Mouse (Mus musculus): ENCODE results near the gene Parvb. TPM values are rescaled to one million over a fixed set of nuclear protein-coding genes. Genes with fewer than 3 reads are reported as not detected.

The Parvb gene
- 10 to 100 TPM; 45.8 to 49.5 TPM for total RNA-seq (2021)
- long read RNA-seq, experiment 1, partial matches to known transcripts = 0 of 4 reads
- long read RNA-seq, experiment 1, other reads (novel, unspliced or antisense) = 4 of 4 reads
- long read RNA-seq, experiment 2, partial matches to known transcripts = 0 of 13 reads
- long read RNA-seq, experiment 2, other reads (novel, unspliced or antisense) = 11 of 13 reads

GRCm38 (mm10) chr15:84231721-84232561 lies at the start of gene Parvb:
Gene Parvb (plus strand): TSS chr15:84232043.
- intact Hi-C loops (cut with DNase I) = no loop called here
- peak; percentile 42 to 56 for DNase-seq

DNA sequence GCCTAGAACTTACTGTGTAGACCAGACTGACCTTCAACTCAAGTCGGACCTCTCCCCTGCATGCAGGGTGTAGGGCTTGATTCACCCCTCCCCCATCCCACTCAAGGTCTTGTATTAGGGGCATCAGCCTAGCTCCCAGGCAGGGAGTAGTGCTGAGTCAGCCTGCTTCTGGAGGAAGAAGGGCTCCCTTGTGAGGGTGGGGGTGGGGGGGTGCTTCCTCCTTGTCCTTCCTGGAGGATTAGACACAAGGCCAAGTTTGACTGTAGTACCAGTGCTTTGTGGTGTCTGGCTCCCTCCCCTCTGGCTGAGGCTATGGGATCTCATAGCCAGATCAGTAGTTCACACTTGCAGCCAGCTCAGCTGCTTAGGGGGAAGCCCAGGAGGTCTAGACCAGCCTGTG lies 47.9 kb upstream of the Parvb start:
- intact Hi-C loops (cut with DNase I) = no loop called here
- no peak for DNase-seq

DNA sequence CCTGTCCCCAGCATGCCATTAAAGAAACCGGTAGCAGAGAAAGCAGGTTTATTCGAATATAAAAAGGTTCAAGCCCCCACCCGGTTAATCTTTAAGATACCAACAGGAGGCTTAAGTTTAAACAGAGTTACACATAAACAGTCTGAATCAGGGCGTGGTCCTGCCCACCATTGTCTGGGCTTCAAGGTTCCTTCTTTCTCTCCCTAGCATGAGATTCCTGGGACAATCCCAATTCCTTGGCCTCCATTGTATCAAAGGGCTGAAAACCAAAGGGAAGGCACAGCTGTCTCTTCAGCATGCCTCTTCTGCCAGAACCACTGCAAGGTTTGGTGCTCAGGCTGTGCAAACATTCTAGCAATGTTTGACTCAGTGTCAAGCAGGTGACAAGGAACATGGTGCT lies 45.6 kb upstream of the Parvb start:
- intact Hi-C loops (cut with DNase I) = no loop called here
- no peak for DNase-seq

GRCm38 (mm10) chr15:84188887-84189530 lies 42.8 kb upstream of the Parvb start:
- intact Hi-C loops (cut with DNase I) = no loop called here
- no peak for DNase-seq

GRCm38 (mm10) chr15:84189881-84190280 lies 42.0 kb upstream of the Parvb start:
- intact Hi-C loops (cut with DNase I) = no loop called here
- DNase-seq = no peak

DNA sequence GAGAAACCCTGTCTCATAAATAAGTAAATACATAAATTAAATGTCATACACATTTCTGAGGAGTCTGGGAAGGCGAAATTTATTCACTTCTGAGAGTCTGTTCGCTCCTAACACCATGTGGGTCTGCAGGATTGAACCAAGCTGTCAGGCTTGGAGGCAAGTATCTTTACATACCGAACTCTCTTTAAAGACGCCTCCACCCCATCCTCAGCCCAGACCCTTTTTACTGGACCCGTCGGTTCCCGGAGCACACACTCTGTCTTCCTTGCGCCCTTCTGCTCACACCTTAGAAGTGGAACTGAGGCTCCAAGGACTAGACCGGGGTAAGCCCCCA lies 40.2 kb upstream of the Parvb start:
- intact Hi-C loops (cut with DNase I) = no loop called here
- DNase-seq = no peak

DNA sequence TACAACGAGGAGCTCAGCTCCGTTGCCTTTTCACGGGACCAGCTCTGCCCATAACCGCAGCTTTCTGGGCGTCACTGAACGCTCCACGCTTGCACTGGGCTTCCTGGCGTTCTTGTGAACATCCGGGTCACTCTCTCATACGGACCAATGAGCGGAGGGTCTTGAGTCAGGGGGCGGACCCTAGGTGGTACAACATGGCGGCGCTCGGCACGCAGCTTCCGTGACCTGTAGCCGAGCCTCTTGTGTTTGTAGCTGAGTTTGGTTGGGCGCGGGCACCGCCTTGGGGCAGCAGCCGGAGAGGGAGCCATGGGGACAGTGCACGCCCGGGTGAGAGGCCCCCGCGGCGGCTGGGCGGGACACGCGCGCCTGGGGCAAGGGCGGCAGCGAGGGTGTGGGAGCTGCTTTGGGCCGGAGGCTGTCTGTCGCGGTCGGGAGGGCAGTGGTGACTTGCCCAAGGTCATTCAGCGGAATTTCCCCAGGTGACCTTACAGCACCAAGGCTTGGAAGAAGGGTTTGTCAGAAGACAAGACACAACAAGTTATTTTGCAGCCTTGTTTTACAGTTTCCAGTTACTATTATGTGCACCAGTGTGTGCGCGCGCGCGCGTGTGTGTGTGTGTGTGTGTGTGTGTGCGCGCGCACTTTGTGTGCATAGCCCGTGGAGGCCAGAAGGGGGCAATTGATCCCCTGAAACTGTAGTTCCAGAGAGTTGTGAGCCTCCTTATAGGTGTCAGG lies 39.6 kb upstream of the Parvb start, which contains the start of gene Samm50:
Gene Samm50 (plus strand): TSS at position 184 of the 734 bp plus-strand sequence.
- peak; percentile 84 for DNase-seq

DNA sequence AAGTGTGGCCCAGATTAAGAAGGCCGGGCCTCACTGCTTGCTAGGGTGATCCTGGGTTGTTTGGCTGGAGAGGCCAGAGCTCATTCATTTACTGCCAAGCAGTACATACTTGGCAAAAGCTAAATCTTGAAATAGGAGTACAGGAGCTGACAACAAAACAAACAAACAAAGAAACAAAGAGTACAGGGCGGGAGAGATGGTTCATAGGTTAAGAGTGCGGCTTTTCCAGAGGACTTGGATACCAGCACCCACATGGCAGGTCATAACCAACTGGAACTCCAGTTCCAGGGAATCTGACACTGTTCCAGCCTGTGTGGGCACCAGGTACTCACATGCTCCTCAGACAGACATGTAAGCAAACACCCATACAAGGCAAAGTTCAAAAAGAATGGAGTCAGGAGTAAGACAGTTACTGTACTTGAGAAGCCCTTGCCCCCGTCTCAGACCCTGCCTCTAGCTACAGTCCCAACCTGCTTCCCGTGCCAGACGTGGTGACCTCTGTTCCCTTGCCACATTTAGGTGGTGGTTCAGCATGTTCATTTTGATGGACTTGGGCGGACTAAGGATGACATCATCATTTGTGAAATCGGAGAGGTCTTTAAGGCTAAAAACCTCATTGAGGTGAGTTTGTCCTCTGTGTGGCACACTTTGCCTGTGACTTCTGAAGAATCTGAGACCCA lies 35.2 kb upstream of the Parvb start:
- intact Hi-C loops (cut with DNase I) = no loop called here
- no peak for DNase-seq

More for the DNA sequence above, 39.6 kb upstream of the Parvb start, which contains the start of gene Samm50:
- intact Hi-C loops (cut with DNase I) = no loop called here

GRCm38 (mm10) chr15:84207327-84207726 lies 24.5 kb upstream of the Parvb start:
- intact Hi-C loops (cut with DNase I) = no loop called here
- no peak for DNase-seq

GRCm38 (mm10) chr15:84209517-84210412 lies 22.1 kb upstream of the Parvb start:
- intact Hi-C loops (cut with DNase I) = loop anchor here (2.0 to 5.0 kb wide), 2 partner anchors 48 to 405 kb away; no protein-coding TSS in a partner anchor
- DNase-seq = no peak

- DNase-seq = no peak
- intact Hi-C loops (cut with DNase I) = loop anchor here (2.0 to 5.0 kb wide), 2 partner anchors 47 to 404 kb away; no protein-coding TSS in a partner anchor
Measured at GRCm38 (mm10) chr15:84210461-84210860, 21.4 kb upstream of the Parvb start.

DNA sequence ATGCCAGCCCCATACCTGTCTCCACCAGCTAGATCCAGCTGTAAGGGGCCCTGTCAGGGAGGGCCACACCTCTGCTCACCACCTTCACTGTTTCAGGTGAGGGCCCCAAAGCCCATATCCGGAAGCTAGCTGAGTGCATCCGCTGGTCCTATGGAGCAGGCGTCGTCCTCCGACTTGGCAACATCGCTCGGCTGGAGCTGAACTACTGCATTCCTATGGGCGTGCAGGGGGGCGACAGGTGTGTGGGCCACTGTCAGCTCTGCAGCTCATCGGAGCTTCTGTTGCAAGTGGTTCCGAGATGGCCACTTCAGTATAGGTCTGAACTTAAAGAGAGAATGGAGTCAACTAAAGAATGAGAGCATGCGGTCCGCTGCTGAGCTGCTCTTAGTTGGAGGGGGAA lies 20.9 kb upstream of the Parvb start:
- intact Hi-C loops (cut with DNase I) = loop anchor here (2.0 to 5.0 kb wide), 2 partner anchors 46 to 404 kb away; no protein-coding TSS in a partner anchor
- DNase-seq = no peak

DNA sequence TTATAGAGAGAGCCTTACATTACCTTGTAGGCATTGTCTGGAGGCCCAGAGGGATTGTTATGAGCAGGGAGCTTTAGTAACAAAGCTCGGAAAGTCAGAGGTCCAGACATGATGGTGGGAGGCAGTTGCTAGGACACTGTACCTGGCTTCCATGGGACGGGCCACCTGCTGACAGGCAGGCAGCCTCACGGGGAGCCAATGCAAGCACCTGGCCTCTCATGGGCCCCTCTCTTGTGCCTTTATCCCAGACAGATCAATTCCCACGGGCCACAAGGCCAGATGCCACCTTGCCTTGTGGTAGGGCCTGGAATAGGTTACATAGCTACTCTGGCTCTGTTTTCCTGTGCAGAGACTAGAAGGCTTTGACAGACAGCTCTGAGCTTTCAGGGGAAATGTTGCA lies 20.3 kb upstream of the Parvb start:
- DNase-seq = no peak
- intact Hi-C loops (cut with DNase I) = loop anchor here (2.0 to 5.0 kb wide), 2 partner anchors 46 to 403 kb away; no protein-coding TSS in a partner anchor

- DNase-seq = peak; percentile 73 to 87
- intact Hi-C loops (cut with DNase I) = loop anchor here (5.0 kb wide), 1 partner anchor 45 kb away; no protein-coding TSS in a partner anchor
Measured at GRCm38 (mm10) chr15:84212031-84212755, 19.6 kb upstream of the Parvb start.

DNA sequence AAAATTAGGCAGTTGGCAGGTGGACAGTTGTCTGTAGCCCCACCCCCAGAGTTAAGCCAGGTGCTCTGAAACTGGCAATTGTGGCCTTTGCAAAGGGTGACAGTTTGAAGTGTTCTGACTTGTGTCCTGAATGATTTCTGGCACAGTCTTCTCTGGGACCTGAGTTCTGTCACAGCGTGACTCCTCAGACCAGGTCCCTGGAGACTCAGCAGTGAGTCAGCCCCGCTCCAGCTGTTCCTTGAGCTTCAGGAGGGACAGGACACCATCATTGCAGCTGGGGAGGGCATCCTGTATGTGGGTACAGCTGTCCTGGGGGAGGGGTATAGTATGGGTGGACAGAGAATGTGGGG lies 19.1 kb upstream of the Parvb start:
- no peak for DNase-seq
- intact Hi-C loops (cut with DNase I) = loop anchor here (5.0 kb wide), 1 partner anchor 45 kb away; no protein-coding TSS in a partner anchor

GRCm38 (mm10) chr15:84213162-84213739 lies 18.6 kb upstream of the Parvb start:
- no peak for DNase-seq
- intact Hi-C loops (cut with DNase I) = loop anchor here (5.0 kb wide), 1 partner anchor 44 kb away; no protein-coding TSS in a partner anchor

DNA sequence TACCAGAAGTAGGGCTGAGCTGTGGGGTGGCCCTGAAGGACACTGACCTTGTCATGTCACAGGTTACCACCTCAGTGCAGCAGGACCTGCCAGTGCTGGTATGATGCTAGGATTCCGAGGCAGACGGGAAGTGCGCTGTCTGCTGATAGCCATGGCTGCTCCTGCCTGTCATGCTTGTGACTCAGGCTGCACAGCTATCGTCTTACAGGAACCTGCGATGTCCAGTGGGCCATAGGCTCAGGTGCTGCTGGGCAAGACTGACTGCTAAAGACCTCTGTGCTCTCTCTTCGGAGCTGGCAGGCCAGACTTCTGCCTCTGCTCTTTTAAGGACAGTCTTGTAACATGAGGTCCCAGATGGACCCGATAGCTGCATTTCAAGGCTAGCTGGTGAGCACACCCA lies 17.4 kb upstream of the Parvb start:
- DNase-seq = no peak
- intact Hi-C loops (cut with DNase I) = loop anchor here (5.0 kb wide), 1 partner anchor 43 kb away; no protein-coding TSS in a partner anchor

- no peak for DNase-seq
- intact Hi-C loops (cut with DNase I) = no loop called here
Measured at GRCm38 (mm10) chr15:84215273-84215672, 16.6 kb upstream of the Parvb start.

Measured in gastrocnemius, postnatal 36 days (tissue).